Mouse (Mus musculus) thymus, adult 2 months (tissue): Measurements from ENCODE around the gene Lrig3. TPM values are rescaled to one million over a fixed set of nuclear protein-coding genes. Genes with fewer than 3 reads are reported as not detected.

Source experiments
- DNase-seq: peaks from one replicate; pipeline ENCODE4 v3.0.0; 2021
- H3K27ac ChIP-seq: fragments of 200-500 bp; 2 replicates; pipeline ENCODE4 v1.5.1; 2012; ENCODE audit warnings: low read length, control low read depth; ENCODE audit not compliant: control insufficient read depth, insufficient read depth
- H3K27me3 ChIP-seq: fragments of 200-500 bp; 2 replicates; pipeline ENCODE4 v1.6.1; 2012; ENCODE audit warnings: mild to moderate bottlenecking, low read length, moderate library complexity, mixed read lengths; ENCODE audit not compliant: control insufficient read depth, insufficient read depth
- H3K36me3 ChIP-seq: fragments of 200-500 bp; 2 replicates; pipeline ENCODE4 v1.6.1; 2012; ENCODE audit warnings: mild to moderate bottlenecking, low read length, moderate library complexity; ENCODE audit not compliant: control insufficient read depth, insufficient read depth
- H3K4me1 ChIP-seq: fragments of 200-500 bp; replicated peaks from 2 replicates; pipeline ENCODE4 v1.6.1; 2012; ENCODE audit warnings: low read length; ENCODE audit not compliant: control insufficient read depth, insufficient read depth
- H3K4me3 ChIP-seq: fragments of 200-500 bp; 2 replicates; pipeline ENCODE4 v1.5.1; 2012; ENCODE audit warnings: mild to moderate bottlenecking, low read length, control low read depth, moderate library complexity; ENCODE audit not compliant: control insufficient read depth, insufficient read depth
- CTCF ChIP-seq: fragments of 200-500 bp; IDR thresholded peaks from 2 replicates; pipeline ENCODE4 v1.5.1; 2012; ENCODE audit warnings: mild to moderate bottlenecking, control low read depth, low read length, moderate library complexity, borderline replicate concordance; ENCODE audit not compliant: control insufficient read depth, poor library complexity, insufficient read depth; ENCODE audit errors: extremely low read depth
- POLR2A ChIP-seq: fragments of 200-500 bp; IDR thresholded peaks from 2 replicates; pipeline ENCODE4 v1.6.1; 2012; ENCODE audit warnings: mild to moderate bottlenecking, low read length, control low read depth, moderate library complexity; ENCODE audit not compliant: control insufficient read depth, poor library complexity, insufficient read depth; ENCODE audit errors: extremely low read depth
- WGBS: fragments of 180-500 bp; shearing (Covaris S2); methylation state at CpG from one replicate; pipeline ENCODE4 v1.1.7; 2018; 5-methylcytosine and 5-hydroxymethylcytosine counted together
- polyA plus RNA-seq: library from polyadenylated mRNA; depleted of rRNA; stranded (reverse); fragments of >200 nt; gene quantifications from 2 replicates; pipeline ENCODE4 v1.2.3, GENCODE M21; 2012

Gene Lrig3
- polyA plus RNA-seq, 1 experiment, result 2.2 TPM

GRCm38 (mm10) chr10:125934095-125934494 lies 31.9 kb upstream of the Lrig3 start:
- TF ChIP-seq CTCF (no peak), POLR2A (no peak)
- no peak for DNase-seq
- WGBS, result 93% methylated on average over 3 of the region's 3 CpGs
- no peak overlapping the region for H3K4me3 ChIP-seq
- no peaks in the 10 kb centered on the region for H3K36me3 ChIP-seq
- no peaks in the 10 kb centered on the region for H3K4me1 ChIP-seq
- no peak overlapping the region for H3K27ac ChIP-seq
- H3K27me3 ChIP-seq, result no peaks in the 10 kb centered on the region

DNA sequence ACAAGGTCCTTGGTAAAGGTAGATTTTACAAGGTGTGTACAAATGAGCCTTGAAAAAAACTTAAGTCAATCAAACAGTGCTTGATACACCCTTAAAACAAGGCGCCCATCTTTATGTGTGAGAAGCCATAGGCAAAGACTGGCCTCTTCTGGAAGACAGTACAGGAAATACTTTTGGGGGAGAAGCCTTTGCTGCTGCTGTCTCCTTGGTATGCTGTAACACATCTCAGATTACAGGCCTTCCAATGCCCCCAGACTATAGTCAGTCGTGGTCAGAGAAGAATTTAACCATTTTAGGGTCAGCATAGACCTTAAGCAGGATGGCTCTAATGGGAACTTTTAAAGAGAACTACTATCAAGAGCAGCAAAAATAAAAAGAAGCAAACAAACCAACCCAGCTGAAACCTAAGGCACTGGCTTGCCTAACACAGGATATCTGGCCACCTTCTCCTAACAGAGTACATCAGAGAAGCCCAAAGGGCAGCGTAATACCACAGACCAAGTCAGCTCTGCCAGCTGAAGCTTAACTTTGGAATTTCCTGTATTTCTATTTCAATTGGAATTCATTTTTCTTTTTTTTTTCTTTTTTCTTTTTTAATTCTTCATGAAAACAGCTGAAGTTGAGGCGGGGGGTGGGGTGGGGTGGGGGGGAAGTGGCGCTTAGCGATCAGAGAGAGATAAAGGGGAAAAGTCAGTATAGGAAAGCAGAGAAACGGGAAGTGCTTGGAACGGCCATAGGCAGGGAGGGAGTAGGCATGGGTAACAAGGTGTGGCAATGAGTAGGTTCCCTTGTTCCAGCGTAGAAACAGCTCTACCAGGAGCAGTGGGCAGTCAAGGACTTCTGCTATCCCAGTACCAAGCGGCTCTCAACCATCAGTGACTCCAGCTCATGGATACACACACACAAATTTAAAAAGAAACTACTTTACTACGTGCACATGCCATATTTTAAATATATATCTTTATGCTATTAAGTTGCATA lies 28.2 kb upstream of the Lrig3 start:
- H3K36me3 ChIP-seq, result no peaks in the 10 kb centered on the region
- no peak for DNase-seq
- no peak overlapping the region for H3K4me3 ChIP-seq
- no peaks in the 10 kb centered on the region for H3K4me1 ChIP-seq
- 46% methylated on average over 11 of the region's 11 CpGs for WGBS
- H3K27ac ChIP-seq, result no peak overlapping the region
- no peaks in the 10 kb centered on the region for H3K27me3 ChIP-seq
- TF ChIP-seq POLR2A (no peak), CTCF (no peak)

DNA sequence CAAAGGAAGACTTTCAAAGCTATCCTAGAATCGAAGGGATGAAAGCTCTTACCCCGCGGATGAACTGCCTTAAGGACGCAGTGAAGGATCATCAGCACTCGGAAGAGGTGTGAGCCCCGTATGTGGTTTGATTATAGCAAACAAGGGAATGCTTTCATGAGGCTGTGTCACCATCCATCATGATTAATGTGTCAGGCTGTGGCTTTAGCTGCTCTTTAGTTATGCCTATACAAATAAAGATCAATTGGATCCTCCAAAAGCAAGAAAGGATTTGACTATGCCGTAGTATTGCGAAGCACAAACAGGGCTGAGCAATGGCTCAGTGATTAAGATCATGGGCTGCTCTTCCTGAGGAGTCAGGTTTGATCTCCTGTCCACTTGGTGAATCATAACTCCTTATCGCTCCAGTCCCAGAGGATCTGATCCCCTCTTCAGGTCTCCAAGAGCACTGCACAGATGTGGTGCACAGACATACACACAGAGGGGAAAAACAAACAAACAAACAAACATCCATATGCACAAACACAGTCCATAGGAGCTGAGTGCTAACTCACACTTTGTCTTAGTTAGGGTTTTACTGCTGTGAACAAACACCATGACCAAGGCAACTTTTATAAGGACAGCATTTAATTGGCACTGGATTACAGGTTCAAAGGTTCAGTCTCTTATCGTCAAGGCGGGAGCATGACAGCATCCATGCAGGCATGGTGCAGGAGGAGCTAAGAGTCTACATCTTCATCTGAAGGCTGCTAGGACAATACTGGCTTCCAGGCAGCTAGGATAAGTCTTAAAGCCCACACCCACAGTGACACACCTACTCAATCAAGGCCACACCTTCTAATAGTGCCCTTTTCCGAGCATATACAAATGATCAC lies 27.2 kb upstream of the Lrig3 start:
- DNase-seq, result no peak
- Histone ChIP-seq H3K4me3 (no peak overlapping the region), H3K36me3 (no peaks in the 10 kb centered on the region), H3K4me1 (no peaks in the 10 kb centered on the region), H3K27ac (no peak overlapping the region), H3K27me3 (no peaks in the 10 kb centered on the region)
- TF ChIP-seq CTCF (no peak), POLR2A (no peak)
- WGBS, result 90% methylated on average over 12 of the region's 12 CpGs

DNA sequence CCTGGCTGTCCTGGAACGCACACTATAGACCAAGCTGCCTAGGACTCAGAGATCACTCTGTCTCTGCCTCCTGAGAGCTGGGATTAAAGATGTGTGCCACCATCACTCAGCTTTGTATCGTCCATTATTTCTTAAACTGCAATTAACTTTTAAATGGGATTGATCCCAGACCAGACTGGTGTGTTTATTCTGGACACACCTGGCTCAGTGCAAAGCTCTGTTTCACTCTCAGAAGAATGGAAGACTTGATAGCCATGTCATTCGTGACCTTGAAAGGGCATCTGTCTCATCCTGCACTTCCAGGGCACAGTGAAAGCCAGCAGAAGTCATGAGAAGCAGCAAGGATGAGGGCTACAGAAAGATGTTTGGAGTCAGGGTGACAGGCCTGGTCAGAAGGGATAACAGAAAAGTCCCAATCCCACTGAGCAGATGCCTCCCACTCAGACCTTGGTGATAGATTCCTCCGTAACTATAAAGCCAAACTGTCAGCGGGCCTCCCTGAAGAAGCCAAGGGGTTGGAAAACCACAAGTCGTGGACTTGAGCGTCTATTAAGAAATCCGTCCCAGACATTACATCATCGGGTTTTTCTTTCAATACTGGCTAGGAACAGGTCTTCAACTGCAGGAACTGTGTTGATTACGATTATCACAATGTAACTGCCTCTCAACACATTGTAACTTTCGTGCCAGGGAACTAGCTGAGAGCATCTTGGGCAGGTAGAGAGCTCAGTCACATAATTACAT lies 25.5 kb upstream of the Lrig3 start:
- no peaks in the 10 kb centered on the region for H3K27me3 ChIP-seq
- H3K36me3 ChIP-seq, result no peaks in the 10 kb centered on the region
- no peaks in the 10 kb centered on the region for H3K4me1 ChIP-seq
- no peak overlapping the region for H3K27ac ChIP-seq
- no peak for DNase-seq
- whole genome bisulfite sequencing, result 78% methylated on average over 11 of the region's 11 CpGs
- TF ChIP-seq POLR2A, result no peak
- no peak for TF ChIP-seq CTCF
- H3K4me3 ChIP-seq, result no peak overlapping the region

- Histone ChIP-seq H3K36me3 (no peaks in the 10 kb centered on the region), H3K27ac (no peak overlapping the region)
- WGBS, result 80% methylated on average over 5 of the region's 5 CpGs
These were observed 22.9 kb upstream of the Lrig3 start for GRCm38 (mm10) chr10:125943098-125943497.

More at GRCm38 (mm10) chr10:125943098-125943497, 22.9 kb upstream of the Lrig3 start:
- H3K4me1 ChIP-seq, result no peaks in the 10 kb centered on the region
- no peaks in the 10 kb centered on the region for H3K27me3 ChIP-seq
- no peak for DNase-seq
- TF ChIP-seq CTCF (no peak), POLR2A (no peak)
- no peak overlapping the region for H3K4me3 ChIP-seq
